Mouse (Mus musculus) neural tube, embryonic 11.5 days (tissue): ENCODE measurements at regions not wholly inside any gene's neighbourhood (a gene's known extent, or its start where the extent isn't known, plus 50 kb on each side); places are given as distances from the start of the nearest gene placed in this dataset.

Source experiments
- ATAC-seq: fragments of 200-750 bp; cut with Nextera tagmentation; 2 replicates; pipeline ENCODE4 v1.8.0; 2017; ENCODE audit warnings: moderate number of reproducible peaks, mild to moderate bottlenecking, moderate TSS enrichment, moderate library complexity; ENCODE audit not compliant: insufficient read depth, low FRiP score, low TSS enrichment
- DNase-seq: peaks from one replicate; pipeline ENCODE4 v3.0.0-alpha.2; 2015; ENCODE audit warnings: low spot score
- H3K27ac ChIP-seq: fragments of 300-500 bp; sonication (generic); 2 replicates; pipeline ENCODE4 v1.5.1; 2014; ENCODE audit warnings: low read depth, mild to moderate bottlenecking, low read length
- H3K27me3 ChIP-seq: fragments of 300-500 bp; sonication (generic); 2 replicates; pipeline ENCODE4 v1.6.1; 2014; ENCODE audit warnings: mild to moderate bottlenecking, low read length, mixed read lengths; ENCODE audit not compliant: control insufficient read depth, insufficient read depth
- H3K36me3 ChIP-seq: fragments of 300-500 bp; sonication (generic); 2 replicates; pipeline ENCODE4 v1.6.1; 2014; ENCODE audit warnings: mild to moderate bottlenecking, low read length, moderate library complexity, mixed read lengths; ENCODE audit not compliant: control insufficient read depth, insufficient read depth
- H3K4me1 ChIP-seq: fragments of 300-500 bp; sonication (generic); 2 replicates; pipeline ENCODE4 v1.6.1; 2014; ENCODE audit warnings: low read length, mixed read lengths; ENCODE audit not compliant: control insufficient read depth, insufficient read depth
- H3K4me2 ChIP-seq: fragments of 300-500 bp; sonication (generic); 2 replicates; pipeline ENCODE4 v1.6.1; 2014; ENCODE audit warnings: low read depth, mild to moderate bottlenecking, moderate library complexity
- H3K4me3 ChIP-seq: fragments of 300-500 bp; sonication (generic); 2 replicates; pipeline ENCODE4 v1.5.1; 2014; ENCODE audit warnings: low read depth, low read length
- H3K9ac ChIP-seq: fragments of 300-500 bp; sonication (generic); 2 replicates; pipeline ENCODE4 v1.6.1; 2014; ENCODE audit warnings: mild to moderate bottlenecking, low read length
- H3K9me3 ChIP-seq: fragments of 300-500 bp; sonication (generic); 2 replicates; pipeline ENCODE4 v1.6.1; 2016; ENCODE audit warnings: low read length; ENCODE audit not compliant: control insufficient read depth
- WGBS: fragments of 180-500 bp; shearing (Covaris S2); extraction: QIAGEN DNeasy Blood & Tissue Kit; methylation state at CpG from one replicate; pipeline ENCODE4 v1.1.7; 2014; 5-methylcytosine and 5-hydroxymethylcytosine counted together

DNA sequence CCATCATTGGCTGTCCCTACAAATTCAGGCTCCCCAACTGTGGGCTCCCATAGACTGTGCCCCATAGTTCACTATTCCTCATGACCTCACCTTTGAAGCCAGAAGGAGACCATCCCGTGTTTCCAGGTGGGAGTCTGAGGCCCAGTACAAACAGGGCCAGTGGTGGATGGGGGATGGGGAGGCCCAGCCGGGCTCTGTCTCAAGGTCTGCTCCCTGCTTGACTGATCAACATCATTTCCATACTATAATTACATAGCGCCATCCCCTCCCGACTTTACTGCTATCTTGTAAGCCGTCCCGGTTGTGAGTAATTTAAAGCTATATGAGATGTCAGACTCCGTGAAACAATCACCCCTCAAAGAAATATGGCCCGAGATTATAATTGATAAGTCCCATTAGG, 252.3 kb downstream of the Gm26897 start:
- DNase-seq (peak; percentile 11), ATAC-seq (no peak)
- no peak overlapping the region for H3K4me3 ChIP-seq
- H3K27ac ChIP-seq = no peak overlapping the region
- H3K4me1 ChIP-seq = no peaks in the 10 kb centered on the region
- H3K4me2 ChIP-seq = no peak overlapping the region
- no peaks in the 10 kb centered on the region for H3K9me3 ChIP-seq
- H3K9ac ChIP-seq = no peak overlapping the region
- no peaks in the 10 kb centered on the region for H3K36me3 ChIP-seq
- 69% methylated on average over 8 of the region's 8 CpGs for WGBS
- no peaks in the 10 kb centered on the region for H3K27me3 ChIP-seq

DNA sequence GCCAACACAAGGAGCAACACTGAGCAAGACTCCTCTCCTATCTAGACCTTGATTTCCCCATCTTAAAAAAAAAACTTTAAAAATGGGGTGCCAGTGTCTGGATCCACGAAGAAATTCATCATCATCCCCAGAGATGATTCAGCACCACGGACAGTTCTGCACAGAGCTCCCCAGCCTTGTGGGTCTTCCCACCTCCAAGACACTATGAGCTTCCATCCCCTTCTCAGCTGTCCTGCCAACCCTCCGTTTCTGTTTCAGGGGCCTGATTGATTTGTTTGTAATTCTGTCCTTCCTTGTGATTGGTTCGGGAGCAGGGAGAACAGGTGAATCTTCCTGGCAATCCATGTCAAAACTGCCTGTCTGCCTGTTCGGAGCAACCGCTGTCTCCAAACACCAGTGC, 253.3 kb downstream of the Gm26897 start:
- Histone ChIP-seq H3K27ac (no peak overlapping the region), H3K9ac (no peak overlapping the region), H3K9me3 (no peaks in the 10 kb centered on the region), H3K4me1 (no peaks in the 10 kb centered on the region), H3K4me2 (no peak overlapping the region), H3K36me3 (no peaks in the 10 kb centered on the region), H3K27me3 (no peaks in the 10 kb centered on the region), H3K4me3 (no peak overlapping the region)
- WGBS = 49% methylated on average over 6 of the region's 6 CpGs
- DNase-seq (peak; percentile 27), ATAC-seq (no peak)

DNA sequence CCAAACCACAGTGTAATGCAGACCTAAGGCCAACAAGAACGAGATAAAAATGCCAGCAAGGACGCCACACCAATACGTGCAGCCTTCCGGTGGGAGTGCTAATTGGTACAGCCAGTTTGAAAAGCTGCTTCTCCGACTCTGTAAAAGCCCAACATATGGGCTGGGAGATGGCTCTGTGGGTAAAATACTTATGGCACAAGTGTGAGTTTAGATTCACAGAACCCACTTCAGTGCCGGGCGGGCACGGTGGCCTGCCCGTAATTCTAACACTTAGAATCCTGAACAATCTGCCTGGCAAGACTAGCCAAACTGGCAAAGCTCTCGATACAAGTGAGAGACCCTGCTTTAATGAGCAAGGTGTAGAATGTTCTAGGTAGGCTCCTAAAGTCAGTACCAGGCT, 258.1 kb downstream of the Gm26897 start:
- no peaks in the 10 kb centered on the region for H3K27me3 ChIP-seq
- no peaks in the 10 kb centered on the region for H3K36me3 ChIP-seq
- WGBS = 92% methylated on average over 10 of the region's 10 CpGs
- ATAC-seq (no peak), DNase-seq (no peak)
- no peaks in the 10 kb centered on the region for H3K9me3 ChIP-seq
- H3K4me3 ChIP-seq = no peak overlapping the region
- H3K9ac ChIP-seq = no peak overlapping the region
- H3K4me2 ChIP-seq = no peak overlapping the region
- H3K4me1 ChIP-seq = no peaks in the 10 kb centered on the region
- no peak overlapping the region for H3K27ac ChIP-seq

DNA sequence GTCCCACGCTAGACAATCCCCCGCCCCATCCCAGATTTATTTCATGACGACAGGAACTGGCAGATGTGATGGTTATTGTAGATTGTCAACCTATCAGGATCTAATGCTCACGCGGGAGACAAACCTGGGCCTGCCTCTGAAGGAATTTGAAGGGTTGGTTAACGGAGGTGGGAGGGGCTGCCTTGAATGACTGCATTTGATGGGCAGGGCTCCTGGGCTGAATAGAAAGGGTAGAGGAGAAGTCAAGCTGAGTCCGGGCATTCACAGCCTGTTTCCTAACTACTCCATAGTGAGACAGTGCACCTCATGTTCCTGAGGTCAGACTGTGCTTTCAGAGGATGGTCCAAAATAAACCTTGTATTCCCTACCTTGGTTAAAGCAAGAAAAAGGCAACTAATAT, 259.1 kb downstream of the Cryba4 start:
- Histone ChIP-seq H3K4me3 (no peak overlapping the region), H3K36me3 (no peaks in the 10 kb centered on the region), H3K27ac (no peak overlapping the region), H3K4me2 (no peak overlapping the region), H3K27me3 (no peaks in the 10 kb centered on the region), H3K9ac (no peak overlapping the region), H3K9me3 (no peaks in the 10 kb centered on the region), H3K4me1 (no peaks in the 10 kb centered on the region)
- DNase-seq = peak; percentile 7
- WGBS = 49% methylated on average over 7 of the region's 7 CpGs
- ATAC-seq = no peak

DNA sequence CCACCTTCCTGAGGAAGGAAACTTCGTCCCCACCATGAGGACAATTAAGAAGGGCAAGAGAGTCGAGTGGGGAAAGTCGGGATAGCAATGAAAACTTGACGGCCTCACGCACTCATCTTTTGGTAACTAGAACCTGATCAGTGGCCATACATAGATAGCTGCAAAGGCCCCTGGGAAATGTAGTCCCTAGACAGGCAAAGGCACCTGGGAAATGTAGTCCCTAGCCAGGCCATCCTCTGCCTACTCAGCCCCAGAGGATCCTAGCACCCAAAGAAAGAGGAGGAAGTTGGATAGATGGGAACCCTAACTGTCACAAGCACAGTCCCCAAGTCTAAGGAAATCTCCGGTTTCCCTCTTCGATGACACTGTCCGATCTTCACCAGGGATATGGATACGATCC, 258.4 kb downstream of the Cryba4 start:
- Histone ChIP-seq H3K4me1 (no peaks in the 10 kb centered on the region), H3K9me3 (no peaks in the 10 kb centered on the region), H3K27ac (no peak overlapping the region), H3K9ac (no peak overlapping the region), H3K27me3 (no peaks in the 10 kb centered on the region), H3K4me2 (no peak overlapping the region), H3K4me3 (no peak overlapping the region), H3K36me3 (no peaks in the 10 kb centered on the region)
- ATAC-seq (no peak), DNase-seq (peak; percentile 45)
- WGBS = 74% methylated on average over 9 of the region's 9 CpGs

DNA sequence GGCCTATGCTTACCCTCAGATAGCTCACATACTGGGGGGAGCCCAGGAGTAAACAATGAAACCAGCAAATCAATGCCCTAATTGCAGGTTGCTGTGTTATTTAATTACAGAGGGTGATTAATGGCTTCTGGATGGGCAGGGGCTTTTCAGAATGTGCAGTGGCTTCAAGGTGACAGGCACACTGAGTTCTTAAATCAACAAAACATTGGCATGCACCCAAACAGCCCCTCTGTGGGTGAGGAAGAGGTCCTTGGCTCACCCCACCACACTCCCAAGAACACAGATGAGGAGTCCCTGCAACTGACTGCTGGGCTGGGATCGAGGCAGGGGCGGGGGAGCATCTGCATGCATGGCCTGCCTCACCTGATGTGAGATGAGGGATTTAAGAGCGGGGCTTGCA, 255.5 kb downstream of the Cryba4 start:
- Histone ChIP-seq H3K9ac (no peak overlapping the region), H3K9me3 (no peaks in the 10 kb centered on the region), H3K27me3 (no peaks in the 10 kb centered on the region), H3K4me1 (peaks cover 7% of the 10 kb centered on the region), H3K27ac (no peak overlapping the region), H3K36me3 (no peaks in the 10 kb centered on the region), H3K4me3 (no peak overlapping the region), H3K4me2 (no peak overlapping the region)
- no peak for ATAC-seq
- no peak for DNase-seq
- WGBS = 49% methylated on average over 3 of the region's 3 CpGs

DNA sequence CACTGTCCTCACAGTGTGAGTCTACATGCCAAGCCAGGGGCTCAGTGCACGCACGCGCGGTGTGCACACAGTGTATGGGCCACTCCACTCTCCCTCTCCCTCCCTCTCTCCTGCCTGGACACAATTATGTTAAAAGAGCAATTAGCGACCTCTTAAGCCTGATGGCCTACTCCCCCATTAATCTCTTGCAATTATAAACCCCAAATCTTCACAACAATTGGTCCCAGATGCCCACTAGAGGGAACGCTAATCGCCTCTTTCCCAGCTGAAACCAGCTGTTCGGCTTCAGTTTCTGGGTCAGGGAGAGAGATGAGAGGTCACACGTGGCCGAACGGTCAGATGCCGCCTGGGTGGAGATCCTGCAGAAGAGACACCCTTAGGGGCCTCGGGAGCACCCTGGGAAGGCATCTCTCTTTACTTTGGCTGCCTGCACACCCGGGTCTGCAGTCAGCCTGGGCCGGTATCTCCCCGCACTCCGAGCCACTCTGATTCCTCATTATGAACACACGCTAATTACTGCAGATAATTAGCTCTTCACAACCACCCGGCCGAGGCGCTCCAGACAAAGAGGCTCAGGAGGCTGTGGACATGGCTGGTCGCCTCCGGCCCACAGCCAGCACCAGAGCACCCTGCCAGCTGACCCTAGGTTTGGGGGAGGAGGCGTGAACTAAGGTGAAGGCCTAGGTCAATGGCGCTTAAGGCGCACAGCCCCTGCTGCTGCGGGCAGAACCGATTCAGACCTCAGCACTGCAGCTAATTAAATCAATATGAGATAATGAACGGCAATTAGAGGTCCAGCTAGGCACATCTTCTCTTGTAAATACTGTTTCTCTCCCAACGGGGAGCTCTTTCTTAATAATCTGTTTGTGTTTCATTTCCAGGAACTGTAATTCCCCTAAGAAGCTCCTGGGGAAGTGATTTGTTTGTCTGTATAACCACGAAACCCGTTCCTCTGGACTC, 250.3 kb downstream of the Cryba4 start:
- WGBS = 12% methylated on average over 32 of the region's 32 CpGs
- peak; percentile 55 for DNase-seq
- no peaks in the 10 kb centered on the region for H3K9me3 ChIP-seq
- no peak overlapping the region for H3K4me3 ChIP-seq
- H3K4me2 ChIP-seq = peak overlapping the region; percentile 7; the same call in 1 of the 2 replicates
- no peaks in the 10 kb centered on the region for H3K27me3 ChIP-seq
- H3K36me3 ChIP-seq = no peaks in the 10 kb centered on the region
- no peak overlapping the region for H3K9ac ChIP-seq
- peak; percentile 60 for ATAC-seq
- peaks cover 15% of the 10 kb centered on the region for H3K4me1 ChIP-seq
- H3K27ac ChIP-seq = peak overlapping the region; percentile 72; the same call in 1 of the 2 replicates

DNA sequence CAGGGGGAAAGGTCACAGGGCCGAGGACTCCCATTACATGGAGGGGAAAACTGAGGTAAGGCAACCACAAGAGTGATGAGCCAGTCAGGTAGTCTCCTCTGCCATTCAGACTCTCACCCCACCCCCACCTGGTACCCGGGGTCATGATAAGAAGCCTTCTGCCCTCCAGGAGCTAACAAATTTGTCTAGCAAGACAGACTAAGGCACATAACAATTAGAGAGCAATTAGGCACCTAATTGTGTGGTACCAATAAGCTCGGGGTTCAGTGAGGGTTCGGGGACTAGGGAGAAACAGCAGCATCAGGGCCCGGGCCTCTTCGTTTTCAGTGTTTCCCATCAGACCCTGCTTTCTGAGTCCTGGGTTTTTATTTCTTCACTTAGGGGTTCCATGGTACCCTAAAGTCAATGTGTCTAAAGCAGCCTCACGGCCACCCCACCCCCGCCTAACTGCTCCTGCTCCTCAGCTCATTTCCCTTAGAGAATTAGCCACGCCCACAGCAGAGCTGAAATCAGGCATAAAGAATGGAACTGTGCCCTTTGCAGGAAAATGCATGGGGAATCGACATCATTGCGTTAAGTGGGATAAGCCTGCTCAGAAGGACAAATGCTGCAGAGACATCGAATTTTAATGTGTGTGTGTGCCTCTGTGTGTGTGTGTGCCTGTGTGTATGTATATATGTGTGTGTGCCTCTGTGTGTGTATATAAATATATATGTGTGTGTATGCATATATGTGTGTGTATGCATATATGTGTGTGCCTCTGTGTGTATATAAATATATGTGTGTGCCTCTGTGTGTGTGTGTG, 249.3 kb downstream of the Cryba4 start:
- Histone ChIP-seq H3K27me3 (no peaks in the 10 kb centered on the region), H3K4me2 (no peak overlapping the region), H3K9ac (no peak overlapping the region), H3K27ac (no peak overlapping the region), H3K36me3 (no peaks in the 10 kb centered on the region), H3K4me1 (peaks cover 15% of the 10 kb centered on the region), H3K4me3 (no peak overlapping the region), H3K9me3 (no peaks in the 10 kb centered on the region)
- DNase-seq = no peak
- 45% methylated on average over 12 of the region's 12 CpGs for WGBS
- no peak for ATAC-seq
